Mouse (Mus musculus): Measurements from ENCODE around the gene Yipf7. TPM values are rescaled to one million over a fixed set of nuclear protein-coding genes. Genes with fewer than 3 reads are reported as not detected.
A peak's percentile ranks its signal among the peaks of the same experiment; 100 is the strongest.

Gene Yipf7
- 10 to 100 TPM; 96.6 to 98.7 TPM for total RNA-seq (2021)
- long read RNA-seq, experiment 1, transcript Yipf7-201 (6 exons, 1,219 nt), result major isoform, 59 of 79 reads
- long read RNA-seq, experiment 1, partial matches to known transcripts, result 5 of 79 reads
- long read RNA-seq, experiment 1, other reads (novel, unspliced or antisense), result 15 of 79 reads
- long read RNA-seq, experiment 2, transcript Yipf7-201 (6 exons, 1,219 nt), result major isoform, 81 of 104 reads
- long read RNA-seq, experiment 2, partial matches to known transcripts, result 7 of 104 reads
- long read RNA-seq, experiment 2, other reads (novel, unspliced or antisense), result 16 of 104 reads

DNA sequence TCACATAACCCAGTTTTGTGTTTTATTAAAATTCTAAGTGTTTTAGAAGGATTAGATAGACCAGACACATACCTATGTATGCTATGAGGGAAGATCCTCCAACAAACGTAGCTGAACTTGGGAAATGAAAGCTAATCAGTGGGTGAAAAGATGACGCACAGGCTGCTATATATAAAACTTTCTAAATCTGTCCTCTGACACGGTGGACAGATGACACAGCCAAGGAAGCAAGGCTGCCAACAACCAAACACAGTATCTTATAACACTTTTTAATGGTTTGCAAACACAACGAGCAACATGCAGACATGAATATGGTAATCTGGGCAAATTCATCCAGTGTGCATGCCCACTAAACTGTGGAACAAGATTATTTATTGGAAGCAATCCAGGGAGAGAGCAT is at the start of gene Yipf7:
Gene Yipf7 (minus strand): TSS at position 160 of the 400 bp plus-strand sequence.
- peak; percentile 20 for DNase-seq

GRCm38 (mm10) chr5:69591640-69592461 is 49.4 kb upstream of the Yipf7 start, which contains the start of gene Gnpda2:
TSS of gene Gnpda2 (minus strand) at chr5:69592340.
- intact Hi-C loops (cut with DNase I; ENCODE audit: low total_unique reads), result no loop called here
- DNase-seq, result peak; percentile 84

More for the DNA sequence above, at the start of gene Yipf7:
- intact Hi-C loops (cut with DNase I; ENCODE audit: low total_unique reads), result no loop called here

GRCm38 (mm10) chr5:69557404-69557935 is 15.0 kb upstream of the Yipf7 start:
- intact Hi-C loops (cut with DNase I; ENCODE audit: low total_unique reads), result no loop called here
- DNase-seq, result no peak

GRCm38 (mm10) chr5:69556628-69557403 is 14.4 kb upstream of the Yipf7 start, which contains the start of gene Guf1:
TSS of gene Guf1 (plus strand) at chr5:69556923.
- intact Hi-C loops (cut with DNase I; ENCODE audit: low total_unique reads), result no loop called here
- DNase-seq, result peak; percentile 92

DNA sequence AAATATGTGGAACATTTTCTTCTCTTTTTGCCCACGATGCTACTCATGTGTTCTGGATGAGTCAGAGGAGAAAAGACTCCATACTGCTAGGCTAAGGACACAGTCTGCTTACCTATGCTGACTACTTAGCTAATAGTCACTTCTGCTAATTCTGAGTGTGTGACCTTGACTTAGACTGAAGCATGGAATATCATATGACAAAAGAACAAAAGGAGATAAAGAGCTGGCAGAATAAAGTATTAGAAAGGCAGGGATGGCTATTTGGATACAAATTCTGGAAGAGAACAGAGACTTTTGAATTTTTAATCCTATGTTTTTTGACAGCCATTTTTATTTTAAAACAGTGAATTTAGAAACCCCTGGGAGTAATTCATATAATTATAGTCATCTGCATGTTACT is 768 bp downstream of the Yipf7 start:
- intact Hi-C loops (cut with DNase I; ENCODE audit: low total_unique reads), result no loop called here

GRCm38 (mm10) chr5:69523944-69524343 is 18.5 kb downstream of the Yipf7 start:
- intact Hi-C loops (cut with DNase I; ENCODE audit: low total_unique reads), result loop anchor here (10.0 kb wide), 1 partner anchor 1399 kb away; no protein-coding TSS in a partner anchor
- DNase-seq, result no peak

More for the DNA sequence above, 768 bp downstream of the Yipf7 start:
- DNase-seq, result no peak

- no peak for DNase-seq
- intact Hi-C loops (cut with DNase I; ENCODE audit: low total_unique reads), result loop anchor here (10.0 kb wide), 1 partner anchor 1397 kb away; no protein-coding TSS in a partner anchor
Measured at GRCm38 (mm10) chr5:69522064-69522463, 20.4 kb downstream of the Yipf7 start.

DNA sequence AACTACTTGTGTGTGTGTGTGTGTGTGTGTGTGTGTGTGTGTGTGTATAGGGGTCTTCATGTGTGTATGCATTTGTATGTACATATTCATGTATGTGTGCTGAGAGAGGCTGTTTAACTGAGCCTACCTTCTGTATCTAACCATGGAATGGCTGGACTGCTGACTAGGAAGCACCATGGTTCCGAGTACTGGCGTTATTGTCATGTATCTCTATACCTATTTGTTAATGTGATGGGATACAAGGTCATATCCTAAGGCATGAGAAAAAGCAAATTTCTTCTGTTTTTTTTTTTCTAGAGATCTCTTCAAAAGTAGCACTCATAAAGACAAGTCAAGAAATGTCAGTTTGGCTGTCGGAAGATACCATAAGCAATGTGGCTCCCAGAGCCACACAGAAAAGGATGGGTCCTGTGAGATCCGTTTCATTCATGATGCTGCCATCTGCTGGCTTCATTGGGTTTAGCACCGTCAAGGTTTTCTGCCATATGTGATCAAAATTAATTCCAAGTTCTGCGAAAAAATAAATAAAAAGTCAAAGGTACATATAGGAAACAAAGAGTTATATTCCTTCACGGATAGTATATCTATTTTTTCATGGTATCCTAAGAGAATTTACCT is 21.7 kb downstream of the Yipf7 start:
- intact Hi-C loops (cut with DNase I; ENCODE audit: low total_unique reads), result loop anchor here (10.0 kb wide), 1 partner anchor 1396 kb away; no protein-coding TSS in a partner anchor
- DNase-seq, result peak; percentile 3

- intact Hi-C loops (cut with DNase I; ENCODE audit: low total_unique reads), result no loop called here
- DNase-seq, result no peak
Measured at GRCm38 (mm10) chr5:69512203-69512602, 30.2 kb downstream of the Yipf7 start.

- no peak for DNase-seq
- intact Hi-C loops (cut with DNase I; ENCODE audit: low total_unique reads), result no loop called here
Measured at GRCm38 (mm10) chr5:69511631-69512030, 30.8 kb downstream of the Yipf7 start.

GRCm38 (mm10) chr5:69507045-69507444 is 35.4 kb downstream of the Yipf7 start:
- intact Hi-C loops (cut with DNase I; ENCODE audit: low total_unique reads), result no loop called here

GRCm38 (mm10) chr5:69489046-69489445 is 53.4 kb downstream of the Yipf7 start:
- DNase-seq, result no peak
- intact Hi-C loops (cut with DNase I; ENCODE audit: low total_unique reads), result no loop called here

More at GRCm38 (mm10) chr5:69507045-69507444, 35.4 kb downstream of the Yipf7 start:
- no peak for DNase-seq

DNA sequence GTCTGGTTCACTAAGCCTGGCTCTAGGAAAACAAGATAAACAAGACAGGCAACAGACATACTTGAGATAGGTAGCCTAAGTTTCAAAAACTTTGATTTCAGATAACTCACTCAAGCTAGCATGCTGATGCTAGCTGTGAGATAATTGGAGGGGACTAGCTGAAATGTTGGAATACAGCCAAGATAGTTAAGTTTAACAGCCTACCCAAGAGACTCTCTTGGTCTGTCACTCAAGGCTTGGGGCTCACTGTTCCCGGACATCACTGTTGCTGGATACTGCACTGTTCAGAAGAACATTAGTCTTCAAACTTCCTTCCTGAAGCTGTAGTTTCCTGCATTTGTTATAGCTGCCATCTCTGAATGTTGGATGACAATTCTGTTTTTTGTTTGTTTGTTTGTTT is 74.9 kb downstream of the Yipf7 start:
- intact Hi-C loops (cut with DNase I; ENCODE audit: low total_unique reads), result no loop called here
- DNase-seq, result no peak

Other genes with a start within 250 kb of the Yipf7 start
- gene Kctd8, start 201.0 kb downstream of the Yipf7 start, total RNA-seq (2021), result under 1 TPM; 0.16 to 0.23 TPM
- 10 to 100 TPM; 14.8 to 17.9 TPM for gene Guf1, start 14.3 kb upstream of the Yipf7 start, total RNA-seq (2021)
- gene Gnpda2, start 49.7 kb upstream of the Yipf7 start, total RNA-seq (2021), result 1 to 10 TPM; 6.8 to 6.9 TPM